ENCODE assay signal across 9 mouse cellular contexts in the genomic region with DNA sequence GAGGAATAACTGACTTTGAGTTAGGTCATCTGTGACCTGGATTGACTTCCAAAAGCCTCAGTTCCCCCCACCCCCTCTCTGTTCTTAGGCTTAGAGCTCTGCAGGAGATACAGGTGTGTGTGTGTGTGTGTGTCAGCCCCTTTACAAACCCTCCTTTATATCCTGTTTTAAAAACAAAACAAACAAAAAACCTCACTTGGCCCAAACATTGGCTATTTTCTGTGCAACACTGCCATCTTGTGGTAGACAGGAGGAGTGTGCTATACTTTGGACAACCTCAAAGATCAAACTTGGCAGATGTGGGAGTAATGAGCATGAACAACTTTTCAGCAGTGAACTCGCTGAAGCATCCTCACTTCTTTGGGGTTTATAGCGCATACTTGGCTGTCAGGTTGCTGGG.
A peak's percentile ranks its signal among the peaks of the same experiment; 100 is the strongest.
DNase-seq lines count a peak whose midpoint lies in the region; ATAC-seq and TF ChIP-seq lines count a peak whose summit lies in the region.
"Had no signal": no experiment of that assay in that cellular context is flagged by ENCODE, and none has a peak within 500 bp of the region (broad histone marks: within the 10 kb centered on the region; RNA-seq: fewer than 3 reads in every experiment).

No protein-coding gene starts in this region.

- peak; percentile 90 for TF ChIP-seq CTCF in intestine, postnatal 0 days (IDR thresholded peaks at IDR 0.05; ENCODE audit: low read depth)

- H3K27ac ChIP-seq in intestine, postnatal 0 days (ENCODE audit: low read depth, low read length), result no peak overlapping the region
- H3K27ac ChIP-seq in intestine, embryonic 16.5 days (ENCODE audit: low read length), result no peak overlapping the region
- no peak overlapping the region for H3K27ac ChIP-seq in forebrain, embryonic 12.5 days
- peak overlapping the region; percentile 52; the same call in 1 of the 2 replicates for H3K27ac ChIP-seq in kidney, embryonic 15.5 days
- H3K27ac ChIP-seq: macrophage had no signal

- 5% methylated on average over 2 of the region's 2 CpGs for WGBS in intestine, postnatal 0 days
- 4% methylated on average over 2 of the region's 2 CpGs for WGBS in intestine, embryonic 16.5 days
- 6% methylated on average over 2 of the region's 2 CpGs for WGBS in forebrain, embryonic 12.5 days
- WGBS in kidney, embryonic 15.5 days, result 8% methylated on average over 2 of the region's 2 CpGs

- no peak for ATAC-seq in intestine, postnatal 0 days
- no peak; the same call in 1 of the 2 replicates for ATAC-seq in intestine, embryonic 16.5 days
- ATAC-seq in forebrain, embryonic 12.5 days (ENCODE audit: low FRiP score), result peak; percentile 41; the same call in 1 of the 2 replicates
- ATAC-seq in kidney, embryonic 15.5 days (replicated peaks; ENCODE audit: low FRiP score), result 0 out of 2 replicates have a peak, but pooled peaks have one; percentile 16

- H3K36me3 ChIP-seq in intestine, postnatal 0 days (ENCODE audit: control insufficient read depth, insufficient read depth), result no peaks in the 10 kb centered on the region; the same call in 1 of the 2 replicates
- no peaks in the 10 kb centered on the region for H3K36me3 ChIP-seq in intestine, embryonic 16.5 days (ENCODE audit: control insufficient read depth, insufficient read depth, low read length)
- H3K36me3 ChIP-seq in forebrain, embryonic 12.5 days (replicated peaks), result no peaks in the 10 kb centered on the region
- H3K36me3 ChIP-seq in kidney, embryonic 15.5 days, result no peaks in the 10 kb centered on the region

- H3K4me3 ChIP-seq in intestine, postnatal 0 days (ENCODE audit: low read depth, low read length), result no peak overlapping the region
- no peak overlapping the region for H3K4me3 ChIP-seq in intestine, embryonic 16.5 days (ENCODE audit: low read length)
- no peak overlapping the region for H3K4me3 ChIP-seq in forebrain, embryonic 12.5 days (replicated peaks)
- H3K4me3 ChIP-seq in kidney, embryonic 15.5 days (replicated peaks), result no peak overlapping the region

- H3K27me3 ChIP-seq in intestine, postnatal 0 days (replicated peaks; ENCODE audit: control insufficient read depth, insufficient read depth, low read length), result no peaks in the 10 kb centered on the region
- H3K27me3 ChIP-seq in intestine, embryonic 16.5 days (replicated peaks; ENCODE audit: control insufficient read depth, insufficient read depth, low read length), result no peaks in the 10 kb centered on the region
- H3K27me3 ChIP-seq in forebrain, embryonic 12.5 days, result peaks cover 21% of the 10 kb centered on the region
- H3K27me3 ChIP-seq in kidney, embryonic 15.5 days, result peaks cover 9% of the 10 kb centered on the region

- H3K9me3 ChIP-seq in intestine, postnatal 0 days (ENCODE audit: control insufficient read depth), result no peaks in the 10 kb centered on the region
- H3K9me3 ChIP-seq in intestine, embryonic 16.5 days (ENCODE audit: control insufficient read depth, low read length), result no peaks in the 10 kb centered on the region
- no peaks in the 10 kb centered on the region for H3K9me3 ChIP-seq in forebrain, embryonic 12.5 days
- no peaks in the 10 kb centered on the region for H3K9me3 ChIP-seq in kidney, embryonic 15.5 days (replicated peaks)

- DNase-seq in CD8-positive naive resting alpha-beta T cell, adult 2 months (ENCODE audit: low read depth in 2 of 2, low spot score in 2 of 2), result peak; percentile 18 to 34
- DNase-seq in brain, embryonic 18.5 days (ENCODE audit: low read depth, low spot score), result peak; percentile 50
- DNase-seq in mesoderm, embryonic 11.5 days (ENCODE audit: low read depth, low spot score), result peak; percentile 82
- peak; percentile 79 for DNase-seq in thymus, postnatal 0 days (ENCODE audit: low spot score)

- no peak overlapping the region for H3K4me2 ChIP-seq in intestine, postnatal 0 days (replicated peaks; ENCODE audit: low read depth)
- no peak overlapping the region for H3K4me2 ChIP-seq in intestine, embryonic 16.5 days (ENCODE audit: low read depth, low read length)
- H3K4me2 ChIP-seq in forebrain, embryonic 12.5 days, result no peak overlapping the region
- no peak overlapping the region for H3K4me2 ChIP-seq in kidney, embryonic 15.5 days

- no peaks in the 10 kb centered on the region for H3K4me1 ChIP-seq in intestine, postnatal 0 days (replicated peaks; ENCODE audit: control insufficient read depth, insufficient read depth, low read length)
- peaks cover 8% of the 10 kb centered on the region; the same call in 1 of the 2 replicates for H3K4me1 ChIP-seq in intestine, embryonic 16.5 days (ENCODE audit: control insufficient read depth, insufficient read depth, low read length)
- H3K4me1 ChIP-seq in forebrain, embryonic 12.5 days, result peaks cover 20% of the 10 kb centered on the region
- H3K4me1 ChIP-seq in kidney, embryonic 15.5 days, result peaks cover 40% of the 10 kb centered on the region

- no peak overlapping the region for H3K9ac ChIP-seq in intestine, postnatal 0 days (ENCODE audit: low read depth, low read length)
- H3K9ac ChIP-seq in intestine, embryonic 16.5 days (ENCODE audit: low read depth, low read length), result no peak overlapping the region
- H3K9ac ChIP-seq in forebrain, embryonic 12.5 days, result no peak overlapping the region
- no peak overlapping the region for H3K9ac ChIP-seq in kidney, embryonic 15.5 days

Comparison
In these comparisons a context has a peak if more than half of its experiments do, and no peak if none do; other contexts are left out.
1. ATAC-seq: peak in forebrain, embryonic 12.5 days (single experiment) and kidney, embryonic 15.5 days (single experiment); none in intestine, postnatal 0 days (single experiment) and intestine, embryonic 16.5 days (single experiment).
2. DNase-seq: peak in every context shown above with its lines; median percentile 82 in mesoderm, embryonic 11.5 days; 79 in thymus, postnatal 0 days; 50 in brain, embryonic 18.5 days; 26 in CD8-positive naive resting alpha-beta T cell, adult 2 months.